Mouse (Mus musculus): ENCODE measurements at regions not wholly inside any gene's neighbourhood (a gene's known extent, or its start where the extent isn't known, plus 50 kb on each side); places are given as distances from the start of the nearest gene placed in this dataset.

DNA sequence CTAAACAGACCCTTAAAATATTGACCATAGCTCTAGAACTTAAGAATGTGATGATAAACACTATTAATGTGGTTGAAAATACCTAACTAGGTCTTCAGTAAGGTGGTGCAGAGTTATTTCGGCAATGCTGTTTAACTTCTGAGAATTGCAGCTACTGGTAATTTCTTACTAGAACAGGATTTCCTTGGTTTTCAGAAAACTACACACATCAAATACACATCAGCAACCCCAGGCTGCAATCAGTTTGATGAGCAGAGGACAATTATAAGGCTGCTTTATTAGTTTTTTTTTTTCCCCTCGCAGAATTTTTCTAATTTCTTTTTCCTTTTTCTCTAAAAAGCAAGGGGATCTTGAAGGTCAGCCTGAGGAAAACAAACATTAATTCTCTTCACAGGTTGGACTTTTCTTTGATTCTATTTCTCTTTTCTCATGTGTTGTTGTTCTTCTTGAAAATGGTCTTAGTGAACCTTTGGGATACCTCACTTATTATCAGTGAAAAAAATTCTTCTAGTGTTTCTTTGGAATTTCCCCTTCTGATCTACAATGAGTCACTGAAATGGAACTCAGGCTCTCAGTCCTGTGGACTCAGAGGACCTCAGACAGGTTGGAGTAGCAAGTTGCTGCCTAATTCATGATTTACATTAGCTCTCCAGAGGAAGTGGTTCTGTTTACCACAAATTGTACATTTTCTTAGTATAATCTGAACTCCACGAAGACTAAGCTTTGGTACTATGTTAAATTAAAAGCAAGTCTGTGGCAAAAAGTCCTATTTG lies 194.9 kb upstream of the Klf6 start:
- TF ChIP-seq POLR2A (IDR thresholded peaks at IDR 0.05; ENCODE audit: low read depth, low read length) (no peak), CTCF (IDR thresholded peaks at IDR 0.05; ENCODE audit: borderline replicate concordance, insufficient read depth, low read length) (no peak)
